Mouse (Mus musculus): ENCODE measurements around the gene Sept9.

DNA sequence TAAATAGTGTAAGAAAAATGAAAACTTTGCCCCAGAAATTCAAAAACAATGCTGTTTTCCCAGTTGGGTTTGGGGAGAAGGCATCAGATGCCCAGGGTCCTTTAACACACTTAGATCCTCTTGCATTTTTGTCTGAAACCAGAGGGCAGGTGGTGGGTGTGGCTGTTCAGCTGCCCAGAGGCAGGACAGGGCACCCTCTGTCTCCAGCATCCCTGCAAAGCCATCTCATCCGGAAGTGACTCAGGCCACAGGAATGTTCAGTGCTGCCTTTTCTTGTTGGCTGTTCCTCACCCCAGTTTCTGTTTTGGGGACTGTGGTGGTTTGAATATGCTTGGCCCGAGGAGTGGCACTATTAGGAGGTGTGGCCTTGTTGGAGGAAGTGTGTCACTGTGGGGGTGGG lies 17.3 kb downstream of the Sept9 start:
- TF ChIP-seq CTCF (IDR thresholded peaks at IDR 0.05; ENCODE audit: insufficient read depth, low read length) (no peak), POLR2A (IDR thresholded peaks at IDR 0.05; ENCODE audit: borderline replicate concordance, extremely low read depth, low read depth, low read length) (no peak)

All from lung, adult 2 months (tissue).